Mouse (Mus musculus): ENCODE measurements at regions not wholly inside any gene's neighbourhood (a gene's known extent, or its start where the extent isn't known, plus 50 kb on each side); places are given as distances from the start of the nearest gene placed in this dataset.

- DNase-seq (ENCODE audit: low spot score in 2 of 2): no peak
Measured at GRCm38 (mm10) chr17:9917031-9917430, 247.5 kb upstream of the Pabpc6 start.

DNA sequence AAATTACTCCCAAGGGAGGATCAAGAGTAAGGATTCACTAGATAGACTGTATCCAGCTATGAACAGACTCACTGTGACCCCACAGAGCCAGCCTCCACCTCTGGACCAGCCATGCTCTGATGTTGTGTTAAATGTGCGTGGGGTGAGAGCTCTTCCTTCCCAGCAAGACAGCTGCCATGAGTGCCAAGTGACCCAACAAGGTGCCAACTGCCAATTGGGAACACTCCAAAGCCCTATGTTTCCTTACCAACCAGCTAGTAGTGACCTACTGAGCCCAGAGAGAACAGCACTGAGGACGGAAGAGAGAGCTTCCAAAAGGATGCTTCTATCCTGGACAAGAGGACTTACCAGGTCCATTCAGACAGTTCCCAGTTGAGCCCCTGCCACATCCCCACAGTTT lies 241.3 kb upstream of the Pabpc6 start:
- DNase-seq (ENCODE audit: low spot score in 2 of 2): no peak

GRCm38 (mm10) chr17:9907077-9907476 lies 237.6 kb upstream of the Pabpc6 start:
- DNase-seq (ENCODE audit: low spot score in 2 of 2): no peak

DNA sequence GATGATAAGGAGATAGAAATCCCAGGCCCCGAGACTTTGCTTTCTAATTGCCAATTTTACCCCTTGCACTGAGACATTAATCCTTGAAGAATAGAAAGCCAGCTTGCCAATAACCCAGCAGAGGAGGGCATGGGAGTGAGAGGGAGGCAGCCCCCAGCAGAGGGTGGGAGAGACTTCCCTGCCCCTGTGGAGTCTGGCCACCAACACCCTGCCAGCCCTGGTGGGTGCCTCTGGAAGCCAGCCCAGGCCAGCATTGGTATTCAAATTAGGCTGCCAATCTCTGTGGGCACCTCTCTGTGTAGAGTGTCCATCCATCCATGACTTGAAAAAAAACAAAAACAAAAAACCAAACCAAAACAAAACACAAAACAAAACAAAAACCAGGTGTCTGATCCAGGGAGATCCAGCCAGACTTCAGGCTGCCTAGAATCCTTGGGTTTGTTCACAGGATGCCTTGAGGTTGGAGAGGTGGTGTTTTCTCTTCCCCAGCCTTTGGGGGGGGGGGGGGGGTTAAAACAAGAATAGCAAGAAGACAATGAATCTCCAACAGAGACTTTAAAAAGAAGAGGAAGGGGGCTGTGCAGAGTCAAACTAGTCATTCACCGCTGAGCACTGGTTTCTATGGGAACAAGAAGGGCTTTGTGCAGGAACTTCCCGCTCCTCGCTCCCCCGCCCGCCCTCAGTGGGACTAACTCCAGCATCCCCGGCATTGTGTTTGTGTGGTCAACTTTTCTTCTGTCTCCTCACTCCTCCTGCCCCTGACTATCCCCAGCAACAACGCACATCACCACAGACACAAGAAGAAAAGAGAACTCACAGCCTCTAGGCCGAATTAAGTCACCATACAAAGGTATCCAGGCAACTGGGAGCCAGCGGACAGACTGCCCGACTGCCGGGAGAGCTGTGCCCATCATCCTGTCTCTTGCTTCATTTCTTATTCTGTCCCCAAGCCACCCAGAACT lies 236.3 kb upstream of the Pabpc6 start:
- peak in 1 of 2 experiments; percentile 22 for DNase-seq (ENCODE audit: low spot score in 2 of 2)

DNA sequence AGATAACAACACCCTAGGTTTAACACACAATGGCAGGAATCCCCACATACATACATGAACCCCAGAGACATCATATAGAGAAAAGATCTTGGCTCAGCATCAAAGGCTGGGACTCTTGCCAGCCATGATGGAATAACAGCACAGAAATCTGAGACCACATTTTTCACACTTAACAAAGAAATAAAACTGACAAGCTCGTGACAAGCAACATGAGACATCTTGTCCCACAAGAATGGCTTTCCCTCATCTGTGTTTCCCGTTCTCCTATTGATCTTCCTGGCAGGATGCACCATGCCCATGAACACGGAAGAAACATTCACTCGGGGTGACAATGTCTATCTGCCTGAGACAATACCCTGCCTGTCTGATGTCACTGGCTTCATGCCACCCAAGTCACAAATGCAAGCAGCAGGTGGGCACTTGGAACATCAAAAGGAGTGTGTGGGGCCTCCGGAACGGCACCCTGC lies 235.0 kb upstream of the Pabpc6 start:
- no peak for DNase-seq (ENCODE audit: low spot score in 2 of 2)

- no peak for DNase-seq (ENCODE audit: low spot score in 2 of 2)
Measured at GRCm38 (mm10) chr17:9903313-9903712, 233.8 kb upstream of the Pabpc6 start.

GRCm38 (mm10) chr17:9896964-9897363 lies 227.4 kb upstream of the Pabpc6 start:
- no peak for DNase-seq (ENCODE audit: low spot score in 2 of 2)

GRCm38 (mm10) chr17:9895686-9896082 lies 226.2 kb upstream of the Pabpc6 start:
- DNase-seq (ENCODE audit: low spot score in 2 of 2): no peak

GRCm38 (mm10) chr17:9894828-9895685 lies 225.5 kb upstream of the Pabpc6 start:
- peak in 1 of 2 experiments; percentile 34 for DNase-seq (ENCODE audit: low spot score in 2 of 2)

DNA sequence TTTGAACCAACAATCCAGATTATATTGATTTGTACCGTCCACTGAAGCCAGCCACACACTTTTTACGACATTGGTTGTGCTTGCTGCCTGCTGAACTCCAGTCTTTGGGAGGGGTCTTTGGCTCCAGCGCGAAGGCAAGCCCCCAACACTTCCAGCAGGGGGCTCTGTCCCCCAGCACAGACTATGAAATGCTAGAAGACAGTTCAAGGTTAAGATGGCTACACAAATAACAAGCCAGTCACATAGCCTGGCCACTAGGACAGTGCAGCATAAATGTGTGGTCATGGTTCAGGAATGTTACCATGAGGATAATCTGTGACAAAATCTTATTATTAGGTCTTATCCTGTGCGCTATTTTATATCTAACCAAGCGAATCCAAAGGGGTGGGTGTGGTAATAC lies 224.4 kb upstream of the Pabpc6 start:
- DNase-seq (ENCODE audit: low spot score in 2 of 2): peak in 1 of 2 experiments; percentile 27

GRCm38 (mm10) chr17:9892776-9893175 lies 223.3 kb upstream of the Pabpc6 start:
- no peak for DNase-seq (ENCODE audit: low spot score in 2 of 2)

- DNase-seq (ENCODE audit: low spot score in 2 of 2): no peak
Measured at GRCm38 (mm10) chr17:9892141-9892540, 222.6 kb upstream of the Pabpc6 start.

DNA sequence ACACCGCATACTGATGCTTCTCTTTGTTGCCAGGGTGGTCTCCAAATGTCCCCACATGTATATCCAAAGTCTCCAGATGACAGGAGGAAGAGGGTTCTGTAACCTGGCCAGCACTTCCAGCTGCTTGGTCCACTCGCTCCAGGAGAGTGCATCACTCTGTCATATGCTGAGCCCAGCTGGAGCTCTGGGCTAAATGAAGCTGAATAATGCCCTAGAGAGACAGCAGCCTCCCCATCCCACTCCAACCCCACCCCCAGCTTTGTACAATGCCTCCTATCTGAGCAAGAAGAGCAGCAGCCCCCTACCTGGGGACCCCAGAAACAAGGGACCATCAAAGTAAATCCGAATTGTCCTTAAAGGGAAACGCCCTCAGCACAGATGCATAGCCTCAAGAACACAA lies 219.0 kb upstream of the Pabpc6 start:
- DNase-seq (ENCODE audit: low spot score in 2 of 2): no peak

DNA sequence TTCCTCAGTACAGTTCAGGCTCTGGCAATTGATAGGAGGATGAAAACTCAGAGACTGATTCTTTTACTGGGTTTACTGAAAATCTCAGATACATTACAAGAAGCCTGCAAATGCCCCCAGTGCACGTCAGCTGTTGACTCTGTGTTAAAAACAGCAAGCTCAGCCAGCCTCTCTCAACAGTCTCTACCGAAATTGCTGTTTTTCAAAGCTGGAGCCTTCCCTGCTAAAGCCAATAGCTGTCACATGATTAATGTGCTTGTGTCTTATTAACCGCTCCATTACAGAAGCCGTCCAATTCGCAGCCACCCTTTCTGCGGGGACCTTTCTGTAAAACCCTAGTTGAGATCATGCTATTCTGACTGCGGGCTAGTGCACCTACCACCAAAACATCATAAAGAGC lies 215.6 kb upstream of the Pabpc6 start:
- DNase-seq (ENCODE audit: low spot score in 2 of 2): no peak

DNA sequence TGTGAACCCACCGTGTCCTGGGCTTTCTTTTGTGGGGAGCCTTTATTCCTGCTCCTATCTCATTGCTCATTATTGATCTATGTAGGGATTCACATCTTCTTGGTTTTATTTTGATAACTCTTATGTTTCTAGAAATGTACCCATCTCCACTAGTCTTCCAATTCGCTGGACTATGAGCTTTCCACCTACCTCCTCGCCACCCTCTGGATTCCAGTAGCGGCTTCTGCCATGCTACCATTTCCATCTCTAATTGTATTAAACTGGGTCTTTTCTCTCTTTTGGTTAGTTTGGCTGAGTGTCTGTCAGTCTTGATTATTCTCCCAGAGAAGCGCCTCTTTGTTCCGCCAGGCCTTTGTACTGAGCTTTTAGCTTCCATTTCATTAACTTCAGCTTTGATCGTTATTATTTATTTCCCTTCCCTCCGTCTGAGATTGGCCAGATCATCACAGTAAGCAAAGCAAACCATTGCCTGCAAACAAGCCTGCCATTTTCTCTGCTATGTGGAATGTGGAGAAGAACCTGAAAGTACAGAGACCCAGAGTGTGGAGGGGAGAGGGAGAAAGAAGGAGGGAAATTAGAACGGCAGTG lies 213.2 kb upstream of the Pabpc6 start:
- no peak for DNase-seq (ENCODE audit: low spot score in 2 of 2)

GRCm38 (mm10) chr17:9879556-9880206 lies 210.2 kb upstream of the Pabpc6 start:
- DNase-seq (ENCODE audit: low spot score in 2 of 2): no peak

DNA sequence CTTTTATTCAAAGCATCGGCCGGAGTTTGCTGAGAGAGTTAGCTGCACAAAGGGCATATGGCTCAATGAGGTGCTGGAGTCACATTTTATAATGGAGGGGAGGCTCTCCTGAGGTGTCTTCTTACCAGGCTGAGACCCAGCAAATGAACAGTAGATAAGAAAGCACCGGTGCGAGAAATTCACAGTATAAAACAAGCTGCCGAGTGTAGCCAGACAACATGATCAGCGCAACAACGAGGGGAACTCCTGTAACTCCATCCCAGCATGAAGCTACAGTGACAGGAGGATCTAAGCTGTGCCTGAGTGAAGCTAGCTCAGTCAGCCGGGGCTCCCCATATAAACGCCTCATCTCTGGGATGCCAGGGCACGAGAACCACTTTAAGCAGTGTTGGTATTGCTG lies 204.2 kb upstream of the Pabpc6 start:
- DNase-seq (ENCODE audit: low spot score in 2 of 2): no peak

DNA sequence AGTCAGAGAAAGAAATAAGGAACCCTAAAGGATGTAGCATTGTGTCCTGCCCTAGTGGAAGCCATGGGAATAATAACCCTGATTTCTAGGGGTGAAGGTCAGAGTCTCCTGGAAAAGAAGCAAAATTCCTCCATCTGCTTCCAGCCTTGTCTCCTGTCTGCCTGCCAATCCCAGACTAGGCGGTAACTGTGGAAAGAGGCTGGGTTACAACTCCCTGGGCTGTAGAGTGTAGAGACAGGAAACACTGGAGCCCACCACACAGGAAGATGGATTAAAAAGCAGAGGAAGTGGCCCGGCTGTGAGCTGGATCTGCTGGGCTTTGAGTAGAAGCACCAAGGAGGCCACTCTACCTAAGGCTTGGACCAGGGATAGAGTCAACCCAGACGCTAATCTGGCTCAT lies 200.7 kb upstream of the Pabpc6 start:
- DNase-seq (ENCODE audit: low spot score in 2 of 2): no peak

GRCm38 (mm10) chr17:9868747-9869281 lies 199.3 kb upstream of the Pabpc6 start:
- no peak for DNase-seq (ENCODE audit: low spot score in 2 of 2)

GRCm38 (mm10) chr17:9864254-9864653 lies 194.7 kb upstream of the Pabpc6 start:
- no peak for DNase-seq (ENCODE audit: low spot score in 2 of 2)

All from gastrocnemius, postnatal 4 days (tissue).